Mouse (Mus musculus): ENCODE measurements at regions not wholly inside any gene's neighbourhood (a gene's known extent, or its start where the extent isn't known, plus 50 kb on each side); places are given as distances from the start of the nearest gene placed in this dataset.
"Not testable (repeated sequence)": the region's sequence is repeated elsewhere in the genome, so short reads cannot be mapped to it uniquely, and the experiment has no call there.

GRCm38 (mm10) chr13:18651658-18652057 is 65.4 kb upstream of the Vps41 start:
- Histone ChIP-seq H3K36me3 (replicated peaks) (no peaks in the 10 kb centered on the region), H3K4me3 (no peak overlapping the region), H3K27ac (no peak overlapping the region), H3K27me3 (ENCODE audit: poor library complexity, severe bottlenecking) (no peaks in the 10 kb centered on the region), H3K4me1 (no peaks in the 10 kb centered on the region), H3K9me3 (no peaks in the 10 kb centered on the region)
- WGBS, result 95% methylated on average over 1 of the region's 1 CpGs
- DNase-seq (ENCODE audit: extremely low spot score, low spot score), result no peak

DNA sequence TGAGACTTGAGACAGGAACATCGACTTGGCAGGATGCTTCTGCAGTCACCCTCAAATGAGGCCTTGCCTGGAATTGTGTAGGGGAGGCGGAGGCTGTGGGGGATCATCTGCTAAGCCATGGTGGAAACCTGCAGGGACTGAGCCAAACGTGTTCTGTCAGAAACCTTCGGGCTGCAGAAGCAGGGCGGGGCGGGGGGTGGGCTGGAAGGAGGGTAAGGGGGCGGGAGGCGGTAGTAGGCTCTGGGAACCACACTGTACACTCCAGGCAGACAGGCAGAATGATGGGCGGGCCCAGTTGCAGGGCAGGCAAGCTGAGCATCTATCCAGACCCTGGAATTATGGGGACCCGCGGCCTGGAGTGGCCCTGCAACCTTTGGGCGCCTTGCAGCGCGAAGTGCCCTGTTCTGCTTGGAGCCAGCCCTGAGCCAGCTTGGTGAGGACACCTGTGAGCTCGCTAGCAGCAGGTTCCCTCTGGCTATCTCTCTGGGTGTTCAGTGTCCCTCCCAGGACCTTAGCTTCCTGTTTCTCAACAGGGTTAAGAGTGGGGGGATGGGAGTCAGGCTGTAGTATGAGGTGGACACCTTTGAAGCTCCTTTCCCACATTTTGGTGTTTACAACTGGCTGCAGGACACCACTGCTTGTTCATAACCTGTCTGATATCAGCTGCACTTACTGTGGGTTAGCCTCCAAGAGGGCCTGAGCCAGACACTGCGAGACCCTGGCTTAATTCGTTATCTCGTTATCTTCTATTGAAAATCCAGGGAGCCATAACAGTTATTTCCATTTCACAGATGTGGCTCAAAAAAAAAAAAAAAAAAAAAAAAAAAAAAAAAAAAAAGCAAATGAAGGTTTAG is 102.1 kb upstream of the Vps41 start:
- H3K27me3 ChIP-seq (ENCODE audit: poor library complexity, severe bottlenecking), result no peaks in the 10 kb centered on the region
- WGBS, result 20% methylated on average over 18 of the region's 18 CpGs
- H3K9me3 ChIP-seq, result no peaks in the 10 kb centered on the region
- DNase-seq (ENCODE audit: extremely low spot score, low spot score), result peak; percentile 26
- H3K4me3 ChIP-seq, result peak overlapping the region; percentile 34
- H3K4me1 ChIP-seq, result peaks cover 14% of the 10 kb centered on the region
- H3K27ac ChIP-seq, result peak overlapping the region; percentile 74
- no peaks in the 10 kb centered on the region for H3K36me3 ChIP-seq (replicated peaks)

DNA sequence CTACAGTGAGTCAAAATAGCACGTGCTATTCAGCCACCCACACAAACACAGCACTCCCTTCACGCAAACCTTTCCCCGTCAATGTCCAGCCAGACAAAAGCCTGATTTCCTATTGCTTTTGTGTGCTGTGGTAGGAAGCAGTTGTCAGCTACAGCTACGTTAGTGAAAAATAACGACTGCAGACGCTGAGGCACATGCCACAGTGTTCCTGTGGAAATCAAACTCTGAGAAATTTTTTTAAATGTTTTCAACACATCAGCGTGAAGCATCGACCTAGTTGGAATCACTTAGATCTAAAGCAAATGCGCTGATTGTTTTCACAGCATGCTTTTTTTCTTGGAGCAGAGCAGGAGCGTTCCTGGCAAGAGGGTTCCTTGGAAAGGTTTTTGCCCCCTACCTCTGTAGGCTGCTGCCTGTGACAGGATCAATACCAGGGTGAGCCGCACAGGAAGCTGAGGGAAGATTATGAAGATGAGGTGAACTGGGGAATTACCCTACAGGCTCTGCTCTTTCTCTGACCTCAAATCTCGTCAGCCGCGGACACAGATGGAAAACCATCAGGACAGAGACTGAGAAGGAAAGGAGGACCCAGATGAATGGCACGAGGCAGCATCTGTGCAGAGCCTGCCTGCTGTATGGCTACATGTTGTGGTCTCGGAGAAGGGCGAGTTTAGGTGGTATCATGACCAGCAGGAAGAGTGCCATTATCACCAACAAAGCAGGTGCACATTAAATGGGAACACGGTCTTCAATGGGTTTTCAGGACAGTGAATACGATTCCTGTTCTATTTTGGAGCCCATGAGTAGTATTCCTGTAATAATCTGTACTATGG is 136.2 kb upstream of the Vps41 start:
- Histone ChIP-seq H3K27me3 (ENCODE audit: poor library complexity, severe bottlenecking) (no peaks in the 10 kb centered on the region), H3K4me3 (no peak overlapping the region), H3K27ac (no peak overlapping the region), H3K9me3 (no peaks in the 10 kb centered on the region), H3K36me3 (replicated peaks) (no peaks in the 10 kb centered on the region), H3K4me1 (peaks cover 14% of the 10 kb centered on the region)
- no peak for DNase-seq (ENCODE audit: extremely low spot score, low spot score)
- 47% methylated on average over 19 of the region's 19 CpGs for WGBS

GRCm38 (mm10) chr13:18576016-18576415 is 141.1 kb upstream of the Vps41 start:
- Histone ChIP-seq H3K27ac (no peak overlapping the region), H3K4me3 (0 out of 2 replicates have a peak overlapping the region, but pooled peaks have one; percentile 8), H3K27me3 (ENCODE audit: poor library complexity, severe bottlenecking) (peaks cover 6% of the 10 kb centered on the region; the same call in 1 of the 2 replicates), H3K4me1 (peaks cover 23% of the 10 kb centered on the region), H3K9me3 (no peaks in the 10 kb centered on the region), H3K36me3 (replicated peaks) (no peaks in the 10 kb centered on the region)
- DNase-seq (ENCODE audit: extremely low spot score, low spot score), result no peak
- WGBS, result 60% methylated on average over 4 of the region's 4 CpGs

GRCm38 (mm10) chr13:18575599-18575998 is 141.5 kb upstream of the Vps41 start:
- WGBS, result 2% methylated on average over 5 of the region's 5 CpGs
- H3K27me3 ChIP-seq (ENCODE audit: poor library complexity, severe bottlenecking), result peaks cover 6% of the 10 kb centered on the region; the same call in 1 of the 2 replicates
- H3K27ac ChIP-seq, result no peak overlapping the region
- H3K36me3 ChIP-seq (replicated peaks), result no peaks in the 10 kb centered on the region
- peak; percentile 26 for DNase-seq (ENCODE audit: extremely low spot score, low spot score)
- H3K4me3 ChIP-seq, result 0 out of 2 replicates have a peak overlapping the region, but pooled peaks have one; percentile 8
- H3K4me1 ChIP-seq, result peaks cover 19% of the 10 kb centered on the region
- H3K9me3 ChIP-seq, result no peaks in the 10 kb centered on the region

- H3K9me3 ChIP-seq; H3K27ac ChIP-seq; DNase-seq (ENCODE audit: extremely low spot score, low spot score); H3K27me3 ChIP-seq (ENCODE audit: poor library complexity, severe bottlenecking); H3K36me3 ChIP-seq (replicated peaks); H3K4me3 ChIP-seq; H3K4me1 ChIP-seq: not testable (repeated sequence)
- WGBS, result 87% methylated on average over 4 of the region's 4 CpGs
Observed at GRCm38 (mm10) chr13:18542032-18542431, 144.5 kb upstream of the Pou6f2 start.

DNA sequence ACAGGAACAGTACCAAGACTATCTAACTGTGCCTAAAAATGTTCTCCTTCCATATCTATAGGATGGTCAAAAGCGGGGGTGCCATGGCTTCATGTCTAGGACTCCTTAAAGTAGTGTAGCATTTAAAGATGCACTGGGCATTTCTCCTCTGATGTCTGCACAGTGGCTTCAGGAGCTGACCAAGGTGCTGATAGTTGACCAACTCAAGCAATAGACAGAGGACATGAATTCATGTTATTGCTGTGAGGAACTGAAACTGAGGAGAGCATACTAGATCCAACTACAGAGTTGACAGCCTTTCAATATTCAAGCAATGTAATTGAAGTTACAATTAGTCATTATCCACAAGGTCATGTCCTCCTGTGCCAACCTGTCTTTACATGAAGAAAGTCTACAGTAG is 133.0 kb upstream of the Pou6f2 start:
- WGBS, result 51% methylated on average over 1 of the region's 1 CpGs
- Histone ChIP-seq H3K9me3 (no peaks in the 10 kb centered on the region; the same call in 1 of the 2 replicates), H3K4me1 (no peaks in the 10 kb centered on the region), H3K27me3 (ENCODE audit: poor library complexity, severe bottlenecking) (no peaks in the 10 kb centered on the region), H3K36me3 (replicated peaks) (no peaks in the 10 kb centered on the region), H3K4me3 (no peak overlapping the region), H3K27ac (no peak overlapping the region)
- no peak for DNase-seq (ENCODE audit: extremely low spot score, low spot score)

DNA sequence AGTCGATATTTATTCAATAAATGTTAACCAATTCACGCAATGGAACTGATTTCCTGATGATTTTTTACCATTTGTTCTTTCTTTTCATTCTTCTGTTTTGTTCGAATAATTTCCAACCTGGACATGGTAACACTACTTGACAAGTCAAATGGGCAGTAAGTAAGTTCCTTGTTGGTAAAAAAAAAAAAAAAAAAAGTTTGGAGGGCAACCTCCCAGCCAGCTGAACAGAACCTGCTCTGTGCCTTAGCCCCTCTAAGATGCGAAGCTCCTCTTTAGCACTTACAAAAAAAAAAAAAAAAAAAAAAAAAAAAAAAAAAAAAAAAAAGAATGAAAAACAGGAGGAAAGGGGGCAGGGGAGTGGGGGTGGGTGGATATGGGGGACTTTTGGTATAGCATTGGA is 100.7 kb upstream of the Pou6f2 start:
- Histone ChIP-seq H3K27ac (no peak overlapping the region), H3K4me3 (peak overlapping the region; percentile 8; the same call in 1 of the 2 replicates), H3K36me3 (replicated peaks) (no peaks in the 10 kb centered on the region), H3K4me1 (peaks cover 16% of the 10 kb centered on the region), H3K9me3 (peaks cover 8% of the 10 kb centered on the region; the same call in 1 of the 2 replicates), H3K27me3 (ENCODE audit: poor library complexity, severe bottlenecking) (peaks cover 22% of the 10 kb centered on the region)
- 23% methylated on average over 4 of the region's 4 CpGs for WGBS
- no peak for DNase-seq (ENCODE audit: extremely low spot score, low spot score)

DNA sequence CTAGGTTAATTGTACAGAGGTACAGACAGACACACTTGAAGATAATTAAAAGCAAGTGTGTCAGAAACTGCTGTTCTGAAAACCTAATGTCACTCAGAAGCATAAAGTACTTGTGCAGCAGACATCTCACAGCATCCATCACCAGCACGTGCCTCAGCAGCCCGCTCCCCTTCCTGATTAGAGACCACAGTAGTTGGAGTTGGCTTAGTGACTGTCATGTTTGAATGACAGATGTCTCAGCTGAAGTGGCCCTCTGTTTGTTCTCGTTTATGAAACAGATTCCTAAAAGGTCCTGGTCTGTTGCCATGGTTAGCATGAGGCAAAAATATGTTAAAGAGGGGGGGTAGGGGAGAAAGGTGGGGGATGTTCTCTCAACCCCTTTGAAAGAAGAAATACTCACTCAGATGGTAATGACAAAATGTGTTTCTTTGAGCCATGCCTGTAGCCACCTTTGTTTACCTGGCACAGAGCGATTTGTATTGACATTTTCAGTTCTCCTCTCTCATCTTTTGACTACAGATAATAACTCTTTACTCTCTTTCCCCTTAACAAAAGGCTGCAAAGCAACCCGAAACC is 100.2 kb upstream of the Pou6f2 start:
- WGBS, result 18% methylated on average over 5 of the region's 5 CpGs
- Histone ChIP-seq H3K4me1 (peaks cover 16% of the 10 kb centered on the region), H3K27ac (no peak overlapping the region), H3K4me3 (peak overlapping the region; percentile 8; the same call in 1 of the 2 replicates), H3K27me3 (ENCODE audit: poor library complexity, severe bottlenecking) (peaks cover 22% of the 10 kb centered on the region), H3K36me3 (replicated peaks) (no peaks in the 10 kb centered on the region), H3K9me3 (peaks cover 8% of the 10 kb centered on the region; the same call in 1 of the 2 replicates)
- no peak for DNase-seq (ENCODE audit: extremely low spot score, low spot score)

GRCm38 (mm10) chr13:18495021-18495811 is 97.7 kb upstream of the Pou6f2 start:
- H3K4me3 ChIP-seq, result no peak overlapping the region
- H3K27me3 ChIP-seq (ENCODE audit: poor library complexity, severe bottlenecking), result peaks cover 22% of the 10 kb centered on the region
- H3K36me3 ChIP-seq (replicated peaks), result no peaks in the 10 kb centered on the region
- H3K4me1 ChIP-seq, result peaks cover 16% of the 10 kb centered on the region
- no peak overlapping the region for H3K27ac ChIP-seq
- no peak for DNase-seq (ENCODE audit: extremely low spot score, low spot score)
- no peaks in the 10 kb centered on the region for H3K9me3 ChIP-seq
- WGBS, result 74% methylated on average over 10 of the region's 10 CpGs

DNA sequence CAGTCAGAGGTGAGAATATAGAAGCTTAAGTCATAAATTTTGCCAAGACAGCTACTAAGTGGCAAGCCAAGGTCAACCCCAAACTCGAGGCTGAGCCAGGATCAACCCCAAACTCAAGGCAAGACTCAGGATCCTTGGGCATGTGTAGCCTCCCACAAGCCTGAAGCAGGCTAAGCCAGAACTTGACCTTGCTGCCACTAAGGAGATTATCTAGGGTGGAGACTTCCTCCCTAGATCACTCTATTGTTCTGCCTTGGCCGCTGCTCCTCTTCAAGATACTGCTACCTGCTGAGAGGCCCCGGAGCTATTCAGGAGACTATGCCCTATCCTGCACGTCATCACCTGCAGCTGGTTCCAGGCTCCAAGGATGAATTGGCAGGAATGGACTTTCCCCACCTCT is 88.3 kb upstream of the Pou6f2 start:
- H3K36me3 ChIP-seq (replicated peaks); H3K27me3 ChIP-seq (ENCODE audit: poor library complexity, severe bottlenecking); H3K9me3 ChIP-seq; H3K27ac ChIP-seq; H3K4me3 ChIP-seq; DNase-seq (ENCODE audit: extremely low spot score, low spot score); H3K4me1 ChIP-seq: not testable (repeated sequence)
- WGBS, result 17% methylated on average over 4 of the region's 4 CpGs

- no peaks in the 10 kb centered on the region for H3K9me3 ChIP-seq
- H3K36me3 ChIP-seq (replicated peaks), result no peaks in the 10 kb centered on the region
- no peaks in the 10 kb centered on the region for H3K27me3 ChIP-seq (ENCODE audit: poor library complexity, severe bottlenecking)
- DNase-seq (ENCODE audit: extremely low spot score, low spot score), result no peak
- no peak overlapping the region for H3K27ac ChIP-seq
- peaks cover 10% of the 10 kb centered on the region for H3K4me1 ChIP-seq
- H3K4me3 ChIP-seq, result no peak overlapping the region
- 82% methylated on average over 1 of the region's 1 CpGs for WGBS
Observed at GRCm38 (mm10) chr13:18485080-18485479, 87.6 kb upstream of the Pou6f2 start.
